Comparison of ENCODE assay signal across 8 mouse cellular contexts in the genomic region with DNA sequence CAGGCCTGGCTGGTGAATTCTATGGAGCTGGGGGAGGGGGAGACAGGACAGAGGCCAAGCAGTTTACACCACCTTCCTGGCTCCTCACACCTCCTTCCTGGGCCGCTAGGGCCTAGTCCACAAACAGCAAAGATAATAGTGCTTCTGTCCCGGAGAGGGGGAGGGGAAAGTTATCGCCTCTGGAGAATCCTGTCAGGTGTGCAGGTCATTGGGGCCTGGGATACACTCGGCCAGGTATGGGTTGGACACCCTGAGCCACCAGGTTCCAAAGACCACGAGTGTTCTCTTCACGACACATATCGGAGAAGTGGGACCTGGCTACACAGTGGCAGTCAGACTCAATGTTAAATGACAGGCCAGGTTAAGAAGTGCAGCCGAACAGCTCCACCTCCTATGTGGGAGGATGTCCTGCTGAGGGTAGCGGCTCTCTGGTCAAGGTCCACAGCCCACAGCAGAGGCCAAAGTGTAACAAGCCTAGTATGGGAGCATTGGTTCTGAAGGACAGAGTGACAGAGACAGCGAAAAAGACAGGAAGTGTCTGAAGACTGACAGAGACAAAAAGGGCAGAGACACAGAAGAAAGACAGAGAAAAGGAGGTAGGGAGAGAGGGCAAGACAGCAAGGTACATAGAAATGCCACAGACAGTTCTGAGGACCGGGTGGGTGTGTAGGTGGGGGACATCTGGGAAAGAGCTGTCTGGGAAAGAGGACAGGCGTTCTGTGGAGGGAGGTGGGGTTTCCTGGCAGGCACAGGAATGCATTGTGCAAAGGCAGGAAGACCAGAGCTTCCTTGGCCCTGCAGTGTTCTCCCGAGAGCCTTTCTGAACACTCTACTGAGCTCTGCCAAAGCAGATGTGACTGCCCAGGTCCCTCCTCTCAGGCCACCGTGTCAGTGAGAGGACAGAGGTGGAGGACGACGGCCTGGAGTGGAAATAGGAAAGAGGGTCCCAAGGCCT. TPM values are rescaled to one million over a fixed set of nuclear protein-coding genes. Genes with fewer than 3 reads are reported as not detected.
DNase-seq lines count a peak whose midpoint lies in the region; ATAC-seq lines count a peak whose summit lies in the region.

No protein-coding gene starts in this region.

- no peak overlapping the region for H3K4me2 ChIP-seq in forebrain, embryonic 13.5 days
- H3K4me2 ChIP-seq in forebrain, embryonic 16.5 days (ENCODE audit: low read length) = no peak overlapping the region
- H3K4me2 ChIP-seq in liver, embryonic 16.5 days (ENCODE audit: low read depth, low read length) = peak overlapping the region; percentile 49

- no peak overlapping the region for H3K4me3 ChIP-seq in forebrain, embryonic 13.5 days
- no peak overlapping the region for H3K4me3 ChIP-seq in forebrain, embryonic 16.5 days (replicated peaks; ENCODE audit: low read length)
- peak overlapping the region; percentile 19; the same call in 1 of the 2 replicates for H3K4me3 ChIP-seq in liver, embryonic 16.5 days (ENCODE audit: low read depth, low read length)

- H3K9ac ChIP-seq in forebrain, embryonic 13.5 days = peak overlapping the region; percentile 40
- H3K9ac ChIP-seq in forebrain, embryonic 16.5 days (replicated peaks; ENCODE audit: low read depth, low read length) = no peak overlapping the region
- H3K9ac ChIP-seq in liver, embryonic 16.5 days (ENCODE audit: low read depth, low read length) = peak overlapping the region; percentile 17; the same call in 1 of the 2 replicates

- no peak for ATAC-seq in forebrain, embryonic 13.5 days
- ATAC-seq in forebrain, embryonic 16.5 days = no peak
- peak; percentile 83 for ATAC-seq in liver, embryonic 16.5 days (ENCODE audit: low read depth)
- ATAC-seq in inflammation-experienced regulatory T-cells, adult 6 months = no peak

- H3K4me1 ChIP-seq in forebrain, embryonic 13.5 days = peaks cover 18% of the 10 kb centered on the region
- peaks cover 9% of the 10 kb centered on the region for H3K4me1 ChIP-seq in forebrain, embryonic 16.5 days (replicated peaks; ENCODE audit: control insufficient read depth, insufficient read depth, low read length)
- H3K4me1 ChIP-seq in liver, embryonic 16.5 days (ENCODE audit: control insufficient read depth, low read depth, low read length) = peaks cover 13% of the 10 kb centered on the region

- 72% methylated on average over 16 of the region's 16 CpGs for WGBS in forebrain, embryonic 13.5 days
- WGBS in forebrain, embryonic 16.5 days = 78% methylated on average over 16 of the region's 16 CpGs
- 40% methylated on average over 16 of the region's 16 CpGs for WGBS in liver, embryonic 16.5 days (ENCODE audit: insufficient replicate concordance)

- peak; percentile 27 to 73 for DNase-seq in heart, adult 9 months (ENCODE audit: low spot score in 2 of 2)
- peak; percentile 69 for DNase-seq in kidney, adult 18-20 months
- DNase-seq in spleen, postnatal 4 days (ENCODE audit: low spot score in 2 of 2) = no peak
- no peak for DNase-seq in natural killer cell, adult 2 months (ENCODE audit: low spot score in 2 of 2)

- H3K27me3 ChIP-seq in forebrain, embryonic 13.5 days = no peaks in the 10 kb centered on the region; the same call in 1 of the 2 replicates
- no peaks in the 10 kb centered on the region for H3K27me3 ChIP-seq in forebrain, embryonic 16.5 days (replicated peaks; ENCODE audit: control insufficient read depth, insufficient read depth, low read length)
- H3K27me3 ChIP-seq in liver, embryonic 16.5 days (ENCODE audit: control insufficient read depth, insufficient read depth, low read depth, low read length) = no peaks in the 10 kb centered on the region

- no peaks in the 10 kb centered on the region for H3K36me3 ChIP-seq in forebrain, embryonic 13.5 days (ENCODE audit: poor library complexity, severe bottlenecking)
- no peaks in the 10 kb centered on the region for H3K36me3 ChIP-seq in forebrain, embryonic 16.5 days (ENCODE audit: control insufficient read depth, insufficient read depth)
- H3K36me3 ChIP-seq in liver, embryonic 16.5 days (ENCODE audit: control insufficient read depth, insufficient read depth) = no peaks in the 10 kb centered on the region

- no peaks in the 10 kb centered on the region for H3K9me3 ChIP-seq in forebrain, embryonic 13.5 days (replicated peaks)
- H3K9me3 ChIP-seq in forebrain, embryonic 16.5 days (ENCODE audit: control insufficient read depth, low read length) = no peaks in the 10 kb centered on the region
- no peaks in the 10 kb centered on the region for H3K9me3 ChIP-seq in liver, embryonic 16.5 days (replicated peaks; ENCODE audit: control insufficient read depth, low read length)

- no peak overlapping the region for H3K27ac ChIP-seq in forebrain, embryonic 13.5 days
- H3K27ac ChIP-seq in forebrain, embryonic 16.5 days (ENCODE audit: low read length) = no peak overlapping the region
- peak overlapping the region; percentile 77 for H3K27ac ChIP-seq in liver, embryonic 16.5 days (ENCODE audit: low read length)

RNA-seq across cellular contexts. Expression of a gene that starts 14.6 kb away (rescaled TPM):
- polyA plus RNA-seq in forebrain, embryonic 13.5 days (2015; fragmentation: Nextera tagmentation; extraction: Ambion mirVana) = 11.8 and 14.2 TPM in 2 replicates
- 17.9 and 18.1 TPM in 2 replicates for polyA plus RNA-seq in forebrain, embryonic 16.5 days (2015; fragmentation: Nextera tagmentation; extraction: Ambion mirVana)
- 9.3 and 12.1 TPM in 2 replicates for polyA plus RNA-seq in liver, embryonic 16.5 days (2015; fragmentation: Nextera tagmentation; extraction: Ambion mirVana)
- polyA plus RNA-seq in inflammation-experienced regulatory T-cells, adult 6 months (2017; shearing (Covaris generic)) = 1 to 10 TPM; 1.4 to 2.1 (median 1.7) TPM

RNA-seq across cellular contexts. Expression of a gene that starts 40.5 kb away (rescaled TPM):
- polyA plus RNA-seq in forebrain, embryonic 13.5 days (2015; fragmentation: Nextera tagmentation; extraction: Ambion mirVana) = 0.42 and 0.52 TPM in 2 replicates
- 0.66 and 0.84 TPM in 2 replicates for polyA plus RNA-seq in forebrain, embryonic 16.5 days (2015; fragmentation: Nextera tagmentation; extraction: Ambion mirVana)
- polyA plus RNA-seq in liver, embryonic 16.5 days (2015; fragmentation: Nextera tagmentation; extraction: Ambion mirVana) = 0.53 and 0.76 TPM in 2 replicates
- polyA plus RNA-seq in inflammation-experienced regulatory T-cells, adult 6 months (2017; shearing (Covaris generic)) = not detected

Comparison
In these comparisons a context has a peak if more than half of its experiments do, and no peak if none do; other contexts are left out.
1. DNase-seq: peak in heart, adult 9 months (2 of 2) and kidney, adult 18-20 months (single experiment); none in spleen, postnatal 4 days (0 of 2) and natural killer cell, adult 2 months (0 of 2).